Mouse (Mus musculus) forebrain, embryonic 14.5 days (tissue): ENCODE measurements around the gene Nyap2. TPM values are rescaled to one million over a fixed set of nuclear protein-coding genes. Genes with fewer than 3 reads are reported as not detected.

Experiments
- ATAC-seq: fragments of 200-750 bp; cut with Nextera tagmentation; 2 replicates; pipeline ENCODE4 v1.8.0; 2017; ENCODE audit warnings: mild to moderate bottlenecking, moderate library complexity
- DNase-seq: peaks from one replicate; pipeline ENCODE4 v3.0.0-alpha.2; 2015; ENCODE audit warnings: low spot score
- H3K27ac ChIP-seq: fragments of 300-500 bp; sonication (generic); 2 replicates; pipeline ENCODE4 v1.5.1; 2014; ENCODE audit warnings: low read depth, mild to moderate bottlenecking, control low read depth, low read length, moderate library complexity
- H3K27me3 ChIP-seq: fragments of 300-500 bp; sonication (generic); replicated peaks from 2 replicates; pipeline ENCODE4 v1.6.1; 2014; ENCODE audit warnings: low read length, control low read depth, mixed read lengths; ENCODE audit not compliant: control insufficient read depth, insufficient read depth
- H3K36me3 ChIP-seq: fragments of 300-500 bp; sonication (generic); 2 replicates; pipeline ENCODE4 v1.6.1; 2014; ENCODE audit warnings: low read length, control low read depth; ENCODE audit not compliant: control insufficient read depth, insufficient read depth
- H3K4me1 ChIP-seq: fragments of 300-500 bp; sonication (generic); 2 replicates; pipeline ENCODE4 v1.6.1; 2014; ENCODE audit warnings: antibody characterized with exemption, low read length, control low read depth; ENCODE audit not compliant: control insufficient read depth, insufficient read depth
- H3K4me2 ChIP-seq: fragments of 300-500 bp; sonication (generic); 2 replicates; pipeline ENCODE4 v1.6.1; 2014; ENCODE audit warnings: mild to moderate bottlenecking, control low read depth, low read length
- H3K4me3 ChIP-seq: fragments of 300-500 bp; sonication (generic); 2 replicates; pipeline ENCODE4 v1.5.1; 2014; ENCODE audit warnings: low read depth, low read length, control low read depth
- H3K9ac ChIP-seq: fragments of 300-500 bp; sonication (generic); 2 replicates; pipeline ENCODE4 v1.6.1; 2014; ENCODE audit warnings: mild to moderate bottlenecking, low read length, control low read depth, moderate library complexity
- H3K9me3 ChIP-seq: fragments of 300-500 bp; sonication (generic); replicated peaks from 2 replicates; pipeline ENCODE4 v1.6.1; 2016; ENCODE audit warnings: low read length, control low read depth, mixed read lengths; ENCODE audit not compliant: control insufficient read depth
- WGBS: fragments of 180-500 bp; shearing (Covaris S2); extraction: QIAGEN DNeasy Blood & Tissue Kit; methylation state at CpG from one replicate; pipeline ENCODE4 v1.1.7; 2014; 5-methylcytosine and 5-hydroxymethylcytosine counted together
- polyA plus RNA-seq: library from polyadenylated mRNA; unstranded; fragments of >200 nt; fragmentation: Nextera tagmentation; extraction: Ambion mirVana; gene quantifications from 2 replicates; pipeline ENCODE4 v1.2.1, GENCODE M21; 2014

Nyap2 gene
- polyA plus RNA-seq, 1 experiment from 2014 or later: 4.5 TPM

GRCm38 (mm10) chr1:81301661-81302060 is 224.9 kb downstream of the Nyap2 start:
- 2% methylated on average over 2 of the region's 2 CpGs for WGBS
- H3K4me3 ChIP-seq: no peak overlapping the region
- ATAC-seq: peak; percentile 54; the same call in 1 of the 2 replicates
- DNase-seq: peak; percentile 81
- no peaks in the 10 kb centered on the region for H3K27me3 ChIP-seq
- no peak overlapping the region for H3K27ac ChIP-seq
- H3K9me3 ChIP-seq: no peaks in the 10 kb centered on the region
- H3K4me2 ChIP-seq: no peak overlapping the region
- H3K4me1 ChIP-seq: no peaks in the 10 kb centered on the region
- no peaks in the 10 kb centered on the region for H3K36me3 ChIP-seq
- no peak overlapping the region for H3K9ac ChIP-seq

DNA sequence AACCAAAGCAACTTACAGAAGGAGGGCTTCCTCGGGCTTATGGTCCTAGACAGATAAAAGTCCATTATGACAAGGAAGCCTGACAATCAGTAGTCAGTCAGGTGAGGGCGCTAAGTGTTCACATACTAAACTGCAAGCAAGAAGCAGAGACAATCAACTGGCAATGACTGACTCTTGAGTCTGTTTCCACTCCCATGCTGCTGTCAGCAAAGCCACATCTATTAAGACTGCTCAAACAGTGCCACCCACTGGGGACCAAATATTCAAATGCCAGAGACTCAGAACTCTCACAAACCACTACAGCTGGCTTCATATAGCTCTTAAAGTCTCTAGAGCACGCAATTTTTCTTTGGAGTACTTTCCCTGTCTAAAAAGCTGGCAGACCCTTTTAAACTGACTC is 226.6 kb downstream of the Nyap2 start:
- H3K27ac ChIP-seq: no peak overlapping the region
- WGBS: 62% methylated on average over 3 of the region's 3 CpGs
- peak; percentile 48 for DNase-seq
- H3K36me3 ChIP-seq: no peaks in the 10 kb centered on the region
- H3K27me3 ChIP-seq: no peaks in the 10 kb centered on the region
- H3K4me1 ChIP-seq: no peaks in the 10 kb centered on the region
- no peaks in the 10 kb centered on the region for H3K9me3 ChIP-seq
- ATAC-seq: no peak
- no peak overlapping the region for H3K4me3 ChIP-seq
- H3K4me2 ChIP-seq: no peak overlapping the region
- H3K9ac ChIP-seq: no peak overlapping the region

- Histone ChIP-seq H3K9ac (no peak overlapping the region), H3K27ac (no peak overlapping the region), H3K9me3 (no peaks in the 10 kb centered on the region), H3K36me3 (no peaks in the 10 kb centered on the region), H3K4me3 (no peak overlapping the region), H3K4me2 (no peak overlapping the region), H3K27me3 (no peaks in the 10 kb centered on the region), H3K4me1 (no peaks in the 10 kb centered on the region)
- DNase-seq: no peak
- ATAC-seq: no peak
These were observed 230.7 kb downstream of the Nyap2 start for GRCm38 (mm10) chr1:81307407-81307806.

DNA sequence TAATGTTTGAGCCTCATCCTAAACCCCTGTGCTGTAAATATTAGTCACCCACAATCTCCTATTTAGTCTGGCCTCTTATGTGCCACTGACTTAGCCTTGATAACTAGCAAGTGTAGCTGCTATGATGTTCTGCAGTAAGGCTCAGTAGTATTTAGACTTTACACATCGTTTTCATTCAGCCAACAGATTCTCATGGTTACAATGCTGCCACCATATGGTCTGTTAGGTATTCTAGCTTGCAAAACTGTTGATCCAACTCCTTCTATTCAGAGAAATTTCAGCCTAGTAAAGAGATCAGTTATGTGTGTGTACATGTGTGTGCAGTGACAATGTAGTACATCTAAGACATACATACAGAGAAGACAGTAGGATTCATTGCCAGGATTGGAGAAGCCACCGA is 231.2 kb downstream of the Nyap2 start:
- Histone ChIP-seq H3K27me3 (no peaks in the 10 kb centered on the region), H3K4me2 (no peak overlapping the region), H3K9ac (no peak overlapping the region), H3K4me1 (no peaks in the 10 kb centered on the region), H3K4me3 (no peak overlapping the region), H3K36me3 (no peaks in the 10 kb centered on the region), H3K27ac (no peak overlapping the region), H3K9me3 (no peaks in the 10 kb centered on the region)
- 69% methylated on average over 2 of the region's 2 CpGs for WGBS
- DNase-seq: peak; percentile 39
- ATAC-seq: no peak

GRCm38 (mm10) chr1:81310087-81310626 is 233.4 kb downstream of the Nyap2 start:
- DNase-seq: peak; percentile 86
- Histone ChIP-seq H3K36me3 (no peaks in the 10 kb centered on the region), H3K27me3 (no peaks in the 10 kb centered on the region), H3K4me3 (no peak overlapping the region), H3K4me1 (no peaks in the 10 kb centered on the region), H3K27ac (no peak overlapping the region), H3K9ac (no peak overlapping the region), H3K4me2 (no peak overlapping the region), H3K9me3 (no peaks in the 10 kb centered on the region)
- 0% methylated on average over 1 of the region's 1 CpGs for WGBS
- peak; percentile 52; the same call in 1 of the 2 replicates for ATAC-seq

DNA sequence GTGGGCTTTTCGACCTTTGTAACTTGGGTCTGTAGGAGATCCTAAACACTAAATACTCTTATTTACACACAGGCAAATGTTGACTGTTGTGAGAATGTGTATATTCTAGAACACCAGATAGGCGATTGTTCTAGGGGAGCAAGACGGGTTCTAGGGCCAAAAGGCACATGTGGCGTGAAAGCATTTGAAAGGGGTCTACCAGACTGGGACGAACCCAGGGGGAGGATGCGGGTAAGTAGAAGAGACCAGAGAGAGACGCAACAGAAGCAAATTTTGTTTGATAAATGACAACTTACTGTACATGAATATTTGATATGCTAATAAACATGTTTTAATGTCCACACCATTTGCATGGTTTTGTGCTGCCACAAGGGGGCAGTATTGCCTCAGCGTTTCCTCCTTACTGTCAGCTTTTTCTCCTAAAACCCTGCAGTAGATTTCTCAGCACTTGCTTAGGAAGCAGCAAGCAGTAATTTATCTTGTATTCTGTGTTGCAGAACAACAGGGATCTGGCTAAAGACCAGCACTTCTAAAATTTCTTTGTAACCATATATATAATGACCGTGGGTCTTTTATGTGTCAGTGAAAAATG is 239.7 kb downstream of the Nyap2 start:
- no peak overlapping the region for H3K4me2 ChIP-seq
- H3K4me3 ChIP-seq: no peak overlapping the region
- 48% methylated on average over 9 of the region's 9 CpGs for WGBS
- H3K27me3 ChIP-seq: no peaks in the 10 kb centered on the region
- ATAC-seq: peak; percentile 89
- no peaks in the 10 kb centered on the region for H3K36me3 ChIP-seq
- no peaks in the 10 kb centered on the region for H3K9me3 ChIP-seq
- DNase-seq: peak; percentile 89
- H3K4me1 ChIP-seq: no peaks in the 10 kb centered on the region
- no peak overlapping the region for H3K9ac ChIP-seq
- H3K27ac ChIP-seq: no peak overlapping the region

DNA sequence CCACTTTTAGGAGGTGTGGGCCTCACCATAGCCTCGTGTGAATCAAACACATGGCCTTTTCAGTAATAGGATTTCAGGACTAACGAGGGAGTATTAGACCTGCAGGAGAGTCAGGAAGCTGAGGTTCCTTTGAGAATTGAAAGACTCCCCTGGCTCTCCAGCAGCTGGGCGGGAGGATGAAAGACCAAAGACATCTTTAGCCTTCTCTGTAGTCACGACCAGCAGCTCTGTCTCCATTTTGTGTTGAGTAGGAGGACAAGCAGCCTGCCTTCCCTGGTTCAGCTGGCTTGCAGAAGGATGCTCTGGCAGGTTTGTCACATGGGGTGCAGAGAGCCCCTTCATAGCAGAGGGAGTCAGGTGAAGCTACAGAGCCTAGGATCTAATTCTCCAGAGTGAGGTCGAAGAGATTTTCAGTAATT is 240.3 kb downstream of the Nyap2 start:
- Histone ChIP-seq H3K36me3 (no peaks in the 10 kb centered on the region), H3K9me3 (no peaks in the 10 kb centered on the region), H3K4me1 (no peaks in the 10 kb centered on the region), H3K4me3 (no peak overlapping the region), H3K4me2 (no peak overlapping the region), H3K27ac (peak overlapping the region; percentile 33; the same call in 1 of the 2 replicates), H3K9ac (no peak overlapping the region), H3K27me3 (no peaks in the 10 kb centered on the region)
- ATAC-seq (no peak; the same call in none of the 2 replicates), DNase-seq (no peak)
- 21% methylated on average over 5 of the region's 5 CpGs for WGBS

- ATAC-seq (no peak), DNase-seq (no peak)
- H3K4me2 ChIP-seq: no peak overlapping the region
- no peak overlapping the region for H3K4me3 ChIP-seq
- H3K9me3 ChIP-seq: no peaks in the 10 kb centered on the region
- H3K9ac ChIP-seq: no peak overlapping the region
- no peaks in the 10 kb centered on the region for H3K4me1 ChIP-seq
- no peaks in the 10 kb centered on the region for H3K36me3 ChIP-seq
- no peak overlapping the region for H3K27ac ChIP-seq
- 53% methylated on average over 1 of the region's 1 CpGs for WGBS
- no peaks in the 10 kb centered on the region for H3K27me3 ChIP-seq
These were observed 311.0 kb downstream of the Nyap2 start for GRCm38 (mm10) chr1:81387722-81388121.
